Mouse (Mus musculus): ENCODE results near the gene Synm. TPM values are rescaled to one million over a fixed set of nuclear protein-coding genes. Genes with fewer than 3 reads are reported as not detected.

The Synm gene
- polyA plus RNA-seq, 1 experiment, result not detected

DNA sequence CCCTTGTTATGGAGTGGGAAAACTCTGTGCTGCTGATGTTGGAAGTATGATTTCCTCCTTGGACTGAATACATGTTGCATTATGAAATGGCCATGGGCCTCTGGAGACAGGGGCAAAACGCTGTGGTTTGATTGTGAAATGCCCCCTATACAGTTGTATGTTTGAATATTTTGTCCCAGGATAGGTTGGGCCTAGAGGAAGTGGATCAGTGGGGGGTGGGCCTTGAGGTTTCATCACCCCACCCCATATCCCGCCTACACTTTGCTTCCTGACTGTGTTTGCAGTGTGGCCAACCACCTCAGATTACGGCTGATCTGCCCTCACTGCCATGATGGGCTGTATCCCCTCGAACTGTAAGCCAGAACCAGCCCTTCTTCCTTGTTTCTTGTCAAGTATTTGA is 31.3 kb downstream of the Synm start:
- TF ChIP-seq CTCF (IDR thresholded peaks at IDR 0.05; ENCODE audit: low read depth, low read length), result no peak
- no peak for TF ChIP-seq POLR2A (IDR thresholded peaks at IDR 0.05; ENCODE audit: borderline replicate concordance, low read depth, low read length)
- Histone ChIP-seq H3K27ac (ENCODE audit: insufficient read depth, low read depth, low read length) (no peak overlapping the region), H3K4me3 (ENCODE audit: insufficient read depth, low read length) (no peak overlapping the region), H3K4me1 (ENCODE audit: control insufficient read depth, insufficient read depth, low read length) (no peaks in the 10 kb centered on the region)

DNA sequence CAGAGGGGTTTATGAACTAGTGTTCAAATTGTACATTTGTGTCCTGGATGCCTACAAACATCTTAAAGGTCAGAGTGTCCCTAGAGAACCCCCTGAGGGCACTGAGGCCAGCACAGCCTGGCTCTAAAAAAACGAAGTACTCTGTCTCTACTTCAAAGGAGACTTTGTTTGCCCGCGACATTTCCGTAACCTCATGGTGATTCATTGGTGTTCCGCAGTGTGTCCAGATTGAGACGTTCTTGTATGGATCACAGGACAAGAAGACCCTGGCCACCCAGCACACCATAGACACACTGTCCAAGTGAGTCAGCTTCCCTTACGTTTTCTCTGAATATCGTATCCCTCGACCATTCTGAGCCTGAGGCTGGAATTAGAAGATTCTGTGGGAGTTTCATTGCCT is 34.5 kb downstream of the Synm start:
- Histone ChIP-seq H3K4me3 (ENCODE audit: insufficient read depth, low read length) (no peak overlapping the region), H3K27ac (ENCODE audit: insufficient read depth, low read depth, low read length) (no peak overlapping the region), H3K4me1 (ENCODE audit: control insufficient read depth, insufficient read depth, low read length) (no peaks in the 10 kb centered on the region)
- TF ChIP-seq POLR2A (IDR thresholded peaks at IDR 0.05; ENCODE audit: borderline replicate concordance, low read depth, low read length), result no peak
- TF ChIP-seq CTCF (IDR thresholded peaks at IDR 0.05; ENCODE audit: low read depth, low read length), result no peak

DNA sequence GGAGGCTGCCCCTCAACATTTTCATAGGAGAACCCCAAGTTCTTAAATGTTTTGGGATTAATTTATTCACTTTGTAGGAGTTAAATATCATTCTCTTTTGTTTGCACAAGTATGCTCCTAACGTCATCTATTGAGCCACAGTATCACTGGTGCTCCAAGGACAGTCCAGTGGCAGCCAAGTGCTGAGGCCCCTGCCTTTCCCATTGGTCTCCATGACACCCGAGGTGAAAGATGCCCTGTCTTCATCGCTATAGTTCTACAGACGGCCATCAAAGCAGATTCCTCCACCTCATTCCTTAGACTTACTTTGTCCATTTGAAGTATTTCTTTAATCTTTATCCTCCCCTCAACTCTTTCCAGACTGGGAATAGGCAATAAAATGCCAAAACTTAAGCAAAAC is 35.0 kb downstream of the Synm start:
- no peak for TF ChIP-seq POLR2A (IDR thresholded peaks at IDR 0.05; ENCODE audit: borderline replicate concordance, low read depth, low read length)
- no peak for TF ChIP-seq CTCF (IDR thresholded peaks at IDR 0.05; ENCODE audit: low read depth, low read length)

DNA sequence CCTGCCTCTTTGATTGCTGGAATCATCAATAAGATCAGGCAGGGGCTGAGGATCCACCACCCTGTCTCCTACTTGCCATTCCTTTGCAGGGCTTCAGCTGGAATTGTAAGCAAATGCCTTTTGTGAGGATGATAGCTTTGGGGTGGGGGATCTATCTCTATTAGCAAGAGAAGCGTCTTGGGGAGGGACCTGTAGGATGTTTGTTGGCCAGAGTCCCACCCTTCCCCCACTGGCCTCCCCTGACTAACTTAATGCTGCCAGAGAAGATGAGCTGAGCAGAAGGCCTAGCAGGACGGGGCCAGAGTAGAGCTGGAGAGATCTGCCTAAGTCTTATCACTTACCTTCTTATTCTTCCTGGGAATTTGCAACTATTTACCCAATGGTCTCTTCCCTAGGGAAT is 37.4 kb downstream of the Synm start:
- Histone ChIP-seq H3K4me3 (ENCODE audit: insufficient read depth, low read length) (no peak overlapping the region), H3K27ac (ENCODE audit: insufficient read depth, low read depth, low read length) (no peak overlapping the region), H3K4me1 (ENCODE audit: control insufficient read depth, insufficient read depth, low read length) (no peaks in the 10 kb centered on the region)
- TF ChIP-seq POLR2A (IDR thresholded peaks at IDR 0.05; ENCODE audit: borderline replicate concordance, low read depth, low read length) (no peak), CTCF (IDR thresholded peaks at IDR 0.05; ENCODE audit: low read depth, low read length) (no peak)

More for the DNA sequence above, 35.0 kb downstream of the Synm start:
- Histone ChIP-seq H3K4me1 (ENCODE audit: control insufficient read depth, insufficient read depth, low read length) (no peaks in the 10 kb centered on the region), H3K4me3 (ENCODE audit: insufficient read depth, low read length) (no peak overlapping the region), H3K27ac (ENCODE audit: insufficient read depth, low read depth, low read length) (no peak overlapping the region)

DNA sequence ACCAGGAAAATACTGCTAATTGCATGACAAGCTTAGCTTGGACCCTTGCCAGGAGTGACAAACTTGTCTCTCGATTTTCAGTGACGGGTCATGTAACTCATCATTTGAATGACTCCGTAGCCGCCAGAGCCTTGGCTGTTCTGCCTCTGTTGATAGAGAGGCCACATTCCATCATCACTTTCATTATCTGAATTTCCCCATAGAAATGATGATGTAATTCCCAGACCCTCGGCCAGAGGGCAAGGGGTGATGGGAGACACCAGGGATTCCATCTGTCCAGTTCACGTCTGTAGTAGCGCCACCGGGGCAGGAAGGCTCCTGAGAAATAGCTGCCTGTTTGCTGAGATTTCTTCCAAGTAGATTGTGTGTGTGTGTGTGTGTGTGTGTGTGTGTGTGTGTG is 40.7 kb downstream of the Synm start:
- TF ChIP-seq CTCF (IDR thresholded peaks at IDR 0.05; ENCODE audit: low read depth, low read length) (no peak), POLR2A (IDR thresholded peaks at IDR 0.05; ENCODE audit: borderline replicate concordance, low read depth, low read length) (no peak)
- H3K4me1 ChIP-seq (ENCODE audit: control insufficient read depth, insufficient read depth, low read length), result no peaks in the 10 kb centered on the region
- H3K27ac ChIP-seq (ENCODE audit: insufficient read depth, low read depth, low read length), result no peak overlapping the region

DNA sequence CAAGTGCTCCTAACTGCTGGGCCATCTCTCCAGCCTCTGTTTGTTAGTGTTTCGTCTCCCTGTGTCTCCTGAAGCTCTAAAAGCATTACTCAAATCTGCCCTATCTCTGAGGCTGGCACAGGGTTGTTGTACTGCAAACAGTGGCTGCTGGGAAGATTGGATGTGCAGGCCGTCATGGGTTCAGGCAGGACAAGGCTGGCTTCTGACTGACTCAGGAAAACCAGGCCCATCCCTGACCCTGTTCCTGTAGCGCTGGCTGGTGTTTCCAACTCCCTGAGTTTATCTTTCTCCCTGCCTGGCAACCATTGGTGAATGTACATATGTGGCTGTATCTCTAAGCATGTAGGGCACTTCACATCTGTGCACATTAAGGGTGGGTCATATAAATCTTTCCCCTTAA is 42.0 kb downstream of the Synm start:
- H3K4me3 ChIP-seq (ENCODE audit: insufficient read depth, low read length), result no peak overlapping the region
- no peak for TF ChIP-seq POLR2A (IDR thresholded peaks at IDR 0.05; ENCODE audit: borderline replicate concordance, low read depth, low read length)
- no peak for TF ChIP-seq CTCF (IDR thresholded peaks at IDR 0.05; ENCODE audit: low read depth, low read length)
- no peak overlapping the region for H3K27ac ChIP-seq (ENCODE audit: insufficient read depth, low read depth, low read length)
- H3K4me1 ChIP-seq (ENCODE audit: control insufficient read depth, insufficient read depth, low read length), result no peaks in the 10 kb centered on the region

More for the DNA sequence above, 40.7 kb downstream of the Synm start:
- H3K4me3 ChIP-seq (ENCODE audit: insufficient read depth, low read length), result no peak overlapping the region

DNA sequence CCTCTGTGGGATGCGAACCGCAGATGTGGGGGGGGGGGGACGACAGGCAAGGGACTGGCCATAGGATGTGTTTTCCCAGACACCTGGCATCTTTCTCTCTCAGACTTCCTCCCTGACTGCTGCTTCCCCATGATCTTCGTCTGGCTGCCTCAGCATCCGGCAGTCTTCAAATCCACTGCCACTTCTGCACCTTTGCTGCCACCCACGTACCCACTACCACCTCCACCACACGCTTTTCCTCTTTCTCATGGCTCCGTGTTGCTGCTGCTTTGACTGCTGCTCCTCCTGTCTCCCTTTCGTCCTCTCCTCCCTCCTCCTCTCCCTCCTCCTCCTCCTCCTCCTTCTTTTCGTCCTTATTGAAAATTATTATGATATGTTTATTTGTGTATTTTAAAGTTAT is 42.6 kb downstream of the Synm start:
- no peaks in the 10 kb centered on the region for H3K4me1 ChIP-seq (ENCODE audit: control insufficient read depth, insufficient read depth, low read length)
- no peak for TF ChIP-seq CTCF (IDR thresholded peaks at IDR 0.05; ENCODE audit: low read depth, low read length)
- TF ChIP-seq POLR2A (IDR thresholded peaks at IDR 0.05; ENCODE audit: borderline replicate concordance, low read depth, low read length), result no peak
- no peak overlapping the region for H3K4me3 ChIP-seq (ENCODE audit: insufficient read depth, low read length)
- H3K27ac ChIP-seq (ENCODE audit: insufficient read depth, low read depth, low read length), result no peak overlapping the region

DNA sequence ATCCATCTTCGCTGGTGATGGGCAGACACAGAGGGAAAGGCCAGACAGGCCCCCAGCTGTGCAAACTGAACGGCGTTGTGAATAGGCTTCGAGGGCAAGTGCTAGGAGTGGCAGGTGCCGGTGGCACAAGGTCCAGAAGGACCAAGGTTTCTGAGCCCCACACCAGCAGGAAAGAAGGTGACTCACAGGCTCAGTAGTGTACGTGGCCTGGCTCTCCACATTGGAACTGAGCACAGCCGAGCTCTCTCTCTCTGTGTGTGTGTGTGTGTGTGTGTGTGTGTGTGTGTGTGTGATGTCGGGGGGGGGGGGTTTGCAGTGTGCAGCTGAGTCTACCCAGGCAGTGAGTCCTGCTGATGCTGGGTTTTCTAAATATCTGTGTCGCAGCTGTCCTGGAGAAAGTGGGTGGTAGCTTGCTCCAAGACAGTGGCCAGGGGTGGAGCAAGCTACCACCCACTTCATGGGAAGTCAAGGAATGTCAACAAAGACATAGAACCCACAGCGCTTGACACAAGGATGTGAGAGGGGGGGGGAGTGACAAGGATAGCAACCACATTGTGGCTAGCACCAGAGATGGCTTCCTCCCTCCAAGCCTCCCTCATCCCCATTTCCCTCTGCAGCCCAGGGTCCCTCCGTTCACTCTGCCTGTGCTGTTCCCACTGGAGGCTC is 43.2 kb downstream of the Synm start:
- no peaks in the 10 kb centered on the region for H3K4me1 ChIP-seq (ENCODE audit: control insufficient read depth, insufficient read depth, low read length)
- no peak overlapping the region for H3K4me3 ChIP-seq (ENCODE audit: insufficient read depth, low read length)
- TF ChIP-seq POLR2A (IDR thresholded peaks at IDR 0.05; ENCODE audit: borderline replicate concordance, low read depth, low read length) (no peak), CTCF (IDR thresholded peaks at IDR 0.05; ENCODE audit: low read depth, low read length) (no peak)
- no peak overlapping the region for H3K27ac ChIP-seq (ENCODE audit: insufficient read depth, low read depth, low read length)

DNA sequence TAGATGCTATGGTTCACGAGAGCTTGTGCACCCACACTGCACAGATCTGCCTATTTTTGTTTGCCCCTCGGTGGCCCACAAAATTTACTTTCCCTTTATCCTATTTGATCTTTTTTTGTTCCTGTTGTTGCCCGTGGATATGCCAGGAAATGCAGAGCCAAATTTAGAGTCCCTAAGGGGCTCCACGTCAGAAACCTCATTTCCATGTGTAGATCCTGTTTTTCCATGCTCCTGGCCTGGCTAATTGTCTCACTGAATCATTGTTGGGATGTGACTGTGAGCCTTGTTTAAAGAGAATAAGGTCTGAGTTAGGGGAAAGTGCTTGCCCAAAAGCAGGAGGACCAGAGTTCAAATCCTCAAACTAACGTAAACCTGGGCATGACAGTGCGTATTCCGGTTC is 44.4 kb downstream of the Synm start:
- Histone ChIP-seq H3K4me3 (ENCODE audit: insufficient read depth, low read length) (no peak overlapping the region), H3K4me1 (ENCODE audit: control insufficient read depth, insufficient read depth, low read length) (no peaks in the 10 kb centered on the region), H3K27ac (ENCODE audit: insufficient read depth, low read depth, low read length) (no peak overlapping the region)
- TF ChIP-seq POLR2A (IDR thresholded peaks at IDR 0.05; ENCODE audit: borderline replicate concordance, low read depth, low read length), result no peak
- TF ChIP-seq CTCF (IDR thresholded peaks at IDR 0.05; ENCODE audit: low read depth, low read length), result no peak

DNA sequence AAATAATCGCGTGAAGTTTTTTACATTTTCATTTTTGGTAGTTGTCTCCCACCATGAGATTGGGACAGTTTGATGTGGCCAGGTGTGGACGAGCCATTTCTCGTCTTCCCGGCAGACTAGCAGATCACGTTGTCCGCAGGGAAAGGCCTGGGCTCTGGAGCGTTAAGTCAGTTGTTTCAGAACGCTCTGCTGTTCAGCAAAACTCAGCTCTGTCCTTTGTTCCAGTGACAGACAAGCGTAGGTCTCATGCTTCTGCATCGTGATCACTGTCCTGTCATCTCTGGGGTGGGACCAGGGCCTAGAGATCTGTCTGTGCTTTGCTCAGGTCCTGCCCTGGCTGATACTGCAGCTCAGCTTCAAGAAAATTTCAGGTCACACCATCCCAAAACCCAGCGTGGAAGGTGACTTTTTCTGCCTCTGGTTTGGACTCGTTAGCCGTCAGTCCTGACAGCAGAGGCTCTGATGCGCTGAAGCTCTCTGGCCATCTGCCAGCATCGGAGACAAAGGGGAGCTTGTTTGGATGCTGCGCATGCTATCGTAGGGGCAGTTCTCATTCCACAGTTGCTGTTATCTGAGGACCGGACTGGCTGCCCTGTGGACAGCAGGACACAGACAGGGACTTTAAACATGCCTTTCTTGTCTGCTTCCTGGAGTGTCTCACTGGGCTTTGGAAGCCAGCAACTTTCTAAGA is 45.6 kb downstream of the Synm start:
- H3K27ac ChIP-seq (ENCODE audit: insufficient read depth, low read depth, low read length), result no peak overlapping the region
- TF ChIP-seq CTCF (IDR thresholded peaks at IDR 0.05; ENCODE audit: low read depth, low read length) (no peak), POLR2A (IDR thresholded peaks at IDR 0.05; ENCODE audit: borderline replicate concordance, low read depth, low read length) (no peak)
- no peak overlapping the region for H3K4me3 ChIP-seq (ENCODE audit: insufficient read depth, low read length)
- H3K4me1 ChIP-seq (ENCODE audit: control insufficient read depth, insufficient read depth, low read length), result no peaks in the 10 kb centered on the region

All from bone marrow macrophage, adult 2 months (primary cell).